Mouse (Mus musculus): ENCODE measurements around the gene Hist1h3g.

Hist1h3g gene

DNA sequence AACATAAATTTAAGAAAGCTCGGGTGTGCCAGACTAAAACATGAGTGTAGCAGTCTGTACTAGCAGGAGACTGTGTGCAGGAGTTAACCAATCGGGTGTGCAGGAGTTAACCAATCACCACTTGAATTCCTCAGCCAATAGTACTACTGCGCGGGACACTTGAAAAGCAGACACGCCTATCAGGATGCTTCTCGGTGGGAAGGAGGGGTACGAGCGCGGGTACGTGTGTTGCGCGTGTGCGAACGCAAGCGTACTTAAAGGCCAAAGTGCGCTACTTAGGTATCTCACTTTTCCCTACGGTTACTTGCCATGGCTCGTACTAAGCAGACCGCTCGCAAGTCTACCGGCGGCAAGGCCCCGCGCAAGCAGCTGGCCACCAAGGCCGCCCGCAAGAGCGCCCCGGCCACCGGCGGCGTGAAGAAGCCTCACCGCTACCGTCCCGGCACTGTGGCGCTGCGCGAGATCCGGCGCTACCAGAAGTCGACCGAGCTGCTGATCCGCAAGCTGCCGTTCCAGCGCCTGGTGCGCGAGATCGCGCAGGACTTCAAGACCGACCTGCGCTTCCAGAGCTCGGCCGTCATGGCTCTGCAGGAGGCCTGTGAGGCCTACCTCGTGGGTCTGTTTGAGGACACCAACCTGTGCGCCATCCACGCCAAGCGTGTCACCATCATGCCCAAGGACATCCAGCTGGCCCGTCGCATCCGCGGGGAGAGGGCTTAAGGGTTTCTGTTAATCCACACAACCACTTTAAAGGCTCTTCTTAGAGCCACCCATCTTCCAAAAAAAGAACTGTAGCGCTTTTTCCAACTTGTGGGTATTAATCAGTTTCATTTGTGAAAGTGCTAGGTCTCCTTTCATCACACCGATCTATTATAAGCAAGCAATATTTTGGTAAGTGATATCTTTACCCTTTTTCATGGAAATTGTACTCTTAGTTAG, at the start of gene Hist1h3g:
Gene Hist1h3g, plus strand, starts transcription at position 286 of the 939 bp plus-strand sequence.
- DNase-seq, result peak; percentile 87 to 92

GRCm38 (mm10) chr13:23488400-23489322, 46.6 kb upstream of the Hist1h3g start, which contains the start of gene Btn2a2:
Gene Btn2a2, minus strand, starts transcription at chr13:23488857.
- DNase-seq, result peak; percentile 66

- DNase-seq, result no peak
These were observed 44.4 kb upstream of the Hist1h3g start for GRCm38 (mm10) chr13:23490863-23491262.

DNA sequence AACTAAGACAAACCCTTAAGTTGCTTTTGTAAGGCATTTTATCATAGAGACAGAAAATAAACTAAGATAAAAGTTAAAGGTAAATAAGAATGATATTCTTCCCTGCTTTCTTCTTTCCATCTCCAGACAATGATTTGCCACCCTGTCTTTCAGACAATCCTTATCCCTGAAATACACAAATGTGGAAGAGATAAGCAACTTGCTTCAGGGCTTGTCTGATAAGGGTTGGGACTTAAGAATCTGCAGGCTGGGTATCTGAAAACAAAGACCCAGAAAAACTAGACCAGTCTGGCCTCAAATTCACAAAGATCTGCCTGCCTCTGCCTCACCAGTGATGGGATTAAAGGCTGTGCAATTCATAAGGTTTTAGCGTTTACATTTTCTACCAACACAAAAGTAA, 44.0 kb upstream of the Hist1h3g start:
- DNase-seq, result no peak

DNA sequence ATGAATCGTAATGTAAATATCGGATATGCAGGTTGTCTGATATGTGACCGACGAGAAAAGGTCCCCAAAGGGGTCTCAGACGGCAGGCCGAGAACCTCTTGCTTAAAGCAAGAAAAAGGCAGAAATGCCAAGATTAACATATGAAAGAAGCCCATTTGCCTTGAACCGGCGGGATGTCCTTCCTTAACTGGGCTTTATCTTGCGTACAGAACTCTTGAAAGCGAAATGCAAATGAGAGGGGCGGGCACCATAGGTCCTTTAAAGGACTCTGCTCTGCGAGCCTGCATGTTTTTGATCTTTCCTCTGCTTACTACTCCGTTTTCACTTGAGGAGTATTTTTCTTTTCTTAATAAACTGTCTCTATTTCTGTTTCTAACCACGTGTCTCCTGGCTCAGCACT, 43.2 kb upstream of the Hist1h3g start:
- no peak for DNase-seq

- no peak for DNase-seq
These were observed 39.7 kb upstream of the Hist1h3g start for GRCm38 (mm10) chr13:23495526-23495925.

DNA sequence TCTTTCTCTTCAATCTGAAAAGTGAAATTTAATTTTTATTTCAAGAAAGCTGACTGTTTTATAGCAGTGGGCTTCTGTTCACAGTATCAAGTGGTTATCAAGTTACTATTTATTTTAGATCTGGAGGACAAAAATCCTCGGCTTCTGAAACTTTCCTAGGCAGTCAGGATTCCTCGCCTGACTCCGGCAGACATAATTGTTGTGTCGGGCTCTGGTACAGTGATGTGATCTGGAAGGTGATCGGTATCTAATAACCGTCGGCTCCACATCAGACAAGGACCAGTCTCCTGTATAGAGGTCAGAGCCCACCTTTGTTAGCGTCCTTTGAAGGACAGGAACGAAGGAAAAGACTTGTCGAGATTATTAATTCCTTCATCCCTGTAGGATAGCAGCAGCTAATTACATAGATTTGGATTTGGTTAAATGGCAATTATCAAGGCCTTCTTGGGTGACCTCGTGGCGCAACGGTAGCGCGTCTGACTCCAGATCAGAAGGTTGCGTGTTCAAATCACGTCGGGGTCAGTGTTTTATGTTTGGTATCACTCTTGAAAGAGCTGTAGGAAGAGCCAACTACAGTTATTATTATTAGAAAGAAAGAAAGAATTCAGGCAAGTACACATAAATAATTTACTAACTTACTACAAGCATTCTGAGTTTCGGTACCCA, 37.4 kb upstream of the Hist1h3g start:
- DNase-seq, result peak in 1 of 2 experiments; percentile 23

DNA sequence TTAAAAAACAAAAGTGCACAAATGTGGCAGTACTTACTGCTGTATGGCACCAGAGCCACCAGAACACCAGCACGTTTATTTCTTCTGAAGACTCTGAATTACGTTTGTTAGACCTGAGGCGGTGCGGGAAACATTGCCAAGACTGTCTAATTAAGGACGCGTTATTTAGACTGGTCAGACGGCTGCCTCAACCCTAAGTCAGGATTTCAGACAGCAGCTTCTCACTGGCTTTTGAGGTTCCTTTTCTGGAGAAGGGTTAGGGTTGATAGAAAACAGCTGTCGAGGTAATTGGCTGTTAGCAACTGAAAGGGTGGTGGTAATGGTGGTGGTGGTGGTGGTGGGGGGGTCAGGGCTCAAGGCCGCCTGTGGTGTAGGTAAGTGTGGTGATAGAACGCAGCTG, 36.6 kb upstream of the Hist1h3g start:
- no peak for DNase-seq

GRCm38 (mm10) chr13:23499943-23500342, 35.3 kb upstream of the Hist1h3g start:
- no peak for DNase-seq

DNA sequence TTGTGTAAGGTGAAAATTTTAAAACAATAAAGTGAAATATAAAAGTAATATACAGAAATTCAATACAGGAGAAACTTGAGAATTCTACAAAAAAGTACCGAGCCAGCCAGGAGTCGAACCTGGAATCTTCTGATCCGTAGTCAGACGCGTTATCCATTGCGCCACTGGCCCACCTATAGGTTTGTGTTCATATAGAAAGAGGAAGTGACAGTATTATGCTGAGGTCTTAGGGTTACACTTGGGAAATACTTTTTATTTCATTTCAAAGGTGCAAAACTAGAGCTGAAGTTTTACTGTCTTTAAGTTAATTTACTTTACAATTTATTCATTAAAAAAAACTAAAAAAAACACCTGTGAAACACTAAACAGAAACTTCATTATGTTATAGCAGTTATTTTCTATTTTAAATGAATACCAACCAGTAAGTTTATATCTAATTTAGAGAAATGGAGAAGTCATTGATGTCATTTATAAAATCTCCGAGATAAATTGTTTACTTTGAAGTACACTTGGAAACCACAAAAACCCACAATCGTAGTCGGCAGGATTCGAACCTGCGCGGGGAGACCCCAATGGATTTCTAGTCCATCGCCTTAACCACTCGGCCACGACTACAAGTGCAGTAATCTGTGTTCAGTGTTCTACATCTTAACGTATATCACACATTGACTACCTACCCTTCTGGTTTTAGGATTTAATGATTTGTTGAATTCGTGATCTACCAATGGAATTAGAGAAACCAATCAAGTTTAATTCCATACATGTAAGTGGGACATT, 34.6 kb upstream of the Hist1h3g start:
- DNase-seq, result peak; percentile 42 to 64

- DNase-seq, result no peak
These were observed 33.7 kb upstream of the Hist1h3g start for GRCm38 (mm10) chr13:23501511-23501910.

- DNase-seq, result no peak
These were observed 33.1 kb upstream of the Hist1h3g start for GRCm38 (mm10) chr13:23502031-23502567.

DNA sequence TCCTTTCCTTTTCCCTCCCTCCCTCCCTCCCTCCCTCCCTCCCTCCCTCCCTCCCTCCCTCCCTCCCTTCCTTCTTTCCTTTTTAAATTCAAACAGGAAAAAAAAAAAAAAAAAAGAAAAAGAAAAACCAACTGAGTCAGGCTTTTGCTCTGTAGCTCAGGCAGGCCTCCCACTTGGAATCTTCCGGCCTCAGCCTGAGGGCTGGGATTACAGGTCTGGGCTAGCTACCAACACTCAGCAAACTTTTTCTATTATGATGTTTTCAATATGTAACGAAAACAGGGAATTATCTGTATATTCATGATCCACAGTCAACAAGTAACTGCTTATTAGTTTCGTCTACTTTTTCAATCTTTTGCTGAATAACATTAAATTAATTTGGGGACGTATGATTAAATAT, 32.3 kb upstream of the Hist1h3g start:
- no peak for DNase-seq

DNA sequence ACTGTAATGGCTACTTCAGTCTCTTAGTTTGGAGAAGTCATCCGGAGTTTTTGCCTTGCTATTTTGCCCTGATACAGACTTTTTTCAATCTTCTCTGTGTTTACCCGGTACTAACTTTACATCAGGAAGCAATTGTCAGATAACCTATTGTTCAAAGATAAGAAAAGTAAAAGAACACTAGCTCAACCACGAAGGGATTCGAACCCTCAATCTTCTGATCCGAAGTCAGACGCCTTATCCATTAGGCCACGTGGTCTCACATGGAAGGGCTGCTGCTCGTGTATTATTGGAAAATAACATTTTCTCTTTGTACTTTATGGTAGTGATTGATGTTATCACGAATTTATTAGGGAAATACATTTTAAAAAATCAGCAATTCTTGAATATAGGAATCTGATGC, 31.4 kb upstream of the Hist1h3g start:
- peak in 1 of 2 experiments; percentile 64 for DNase-seq

DNA sequence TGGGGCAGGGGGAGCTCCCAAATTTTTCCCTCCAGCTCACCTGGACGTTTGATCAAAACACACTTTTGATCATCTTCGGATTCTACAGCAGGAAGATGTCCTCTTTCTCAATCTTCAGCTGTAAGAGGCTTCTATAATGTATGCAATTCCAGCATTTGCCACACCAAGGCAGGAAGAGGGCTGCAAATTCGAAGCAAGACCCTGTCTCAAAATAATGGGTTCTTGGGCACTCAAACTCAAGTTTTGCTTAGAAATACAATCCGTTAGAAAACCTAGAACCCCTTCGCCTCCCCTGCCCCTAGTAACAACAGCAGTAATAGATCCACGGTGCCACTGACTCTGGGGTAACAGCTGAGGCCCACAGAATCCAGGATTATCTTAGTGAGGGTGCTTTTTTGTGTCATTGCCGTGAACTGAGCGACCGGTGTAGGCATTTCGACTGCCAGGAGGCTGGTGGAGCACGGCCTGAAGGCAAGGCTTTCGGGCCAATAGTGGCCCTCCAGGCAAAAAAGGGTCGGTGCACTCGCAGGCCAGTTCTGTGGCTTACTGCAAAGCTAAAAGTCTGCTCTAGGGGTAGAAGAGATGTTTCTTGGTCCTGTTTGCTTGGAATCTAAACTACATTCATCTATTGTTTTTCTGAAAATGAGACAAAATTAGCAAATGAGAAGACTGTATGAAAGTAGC, 29.4 kb upstream of the Hist1h3g start:
- DNase-seq, result no peak

DNA sequence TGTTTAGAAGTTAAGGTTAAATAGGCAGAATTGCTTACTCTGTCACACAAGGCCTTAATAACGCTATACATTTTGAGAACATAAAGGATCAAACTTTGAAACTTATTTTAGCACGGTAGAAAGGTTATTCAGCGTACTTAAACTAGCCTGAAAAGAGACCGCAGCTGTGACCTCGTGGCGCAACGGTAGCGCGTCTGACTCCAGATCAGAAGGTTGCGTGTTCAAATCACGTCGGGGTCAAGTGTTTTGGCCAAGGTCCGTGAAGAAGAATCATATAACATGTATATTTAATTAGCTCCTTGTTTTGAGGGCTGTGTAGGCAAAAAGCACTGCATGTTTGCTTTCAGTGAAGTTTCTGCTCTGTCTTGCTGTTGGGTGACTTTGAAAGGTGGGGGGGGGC, 28.9 kb upstream of the Hist1h3g start:
- DNase-seq, result peak; percentile 37 to 67

GRCm38 (mm10) chr13:23506819-23507515, 28.3 kb upstream of the Hist1h3g start:
- DNase-seq, result no peak

DNA sequence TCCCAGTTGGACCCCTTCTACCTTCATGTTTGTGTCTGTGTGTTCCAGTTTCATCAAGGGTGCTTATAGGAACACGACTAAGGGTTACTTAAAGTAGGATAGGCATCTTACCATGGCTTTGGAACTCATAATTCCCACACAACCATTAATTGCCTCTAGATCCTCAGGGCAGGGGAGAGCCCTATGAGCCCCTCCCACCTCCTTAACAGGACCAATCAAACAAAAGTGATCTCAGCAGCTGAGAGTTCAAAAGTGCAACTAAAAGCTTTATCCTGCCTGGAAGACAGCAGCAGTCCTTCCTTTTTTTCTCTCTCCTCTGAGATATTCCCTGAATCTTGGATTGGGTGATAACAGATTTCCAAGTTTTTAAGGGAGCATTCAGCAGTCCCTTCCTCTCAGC, 25.1 kb upstream of the Hist1h3g start:
- DNase-seq, result no peak

DNA sequence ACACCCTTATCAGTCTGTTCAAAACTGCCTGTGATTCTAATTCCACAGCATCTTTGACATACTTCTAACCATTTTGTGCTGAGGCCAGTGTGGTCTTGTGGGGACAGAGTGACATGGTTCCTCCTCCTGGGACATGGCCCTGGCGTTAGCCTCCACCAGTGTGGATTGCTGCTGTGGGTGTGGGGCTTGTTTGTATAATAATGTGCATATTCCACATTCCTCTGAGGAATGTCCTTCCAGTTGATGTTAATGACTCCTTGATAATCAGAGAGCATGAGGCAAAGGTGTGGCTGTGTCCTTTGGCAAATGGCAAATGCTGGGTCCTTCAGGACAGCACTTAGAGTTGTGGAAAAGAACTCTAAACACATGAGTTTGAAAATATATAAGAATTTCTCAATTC, 21.7 kb upstream of the Hist1h3g start:
- DNase-seq, result no peak

GRCm38 (mm10) chr13:23515281-23515680, 19.9 kb upstream of the Hist1h3g start:
- no peak for DNase-seq
